Mouse (Mus musculus) liver, postnatal 0 days (tissue): ENCODE measurements at regions not wholly inside any gene's neighbourhood (a gene's known extent, or its start where the extent isn't known, plus 50 kb on each side); places are given as distances from the start of the nearest gene placed in this dataset.
A peak's percentile ranks its signal among the peaks of the same experiment; 100 is the strongest.

Source experiments
- ATAC-seq: fragments of 200-750 bp; cut with Nextera tagmentation; 2 replicates; pipeline ENCODE4 v1.8.0; 2017; ENCODE audit warnings: mild to moderate bottlenecking, moderate library complexity
- DNase-seq: peaks from one replicate; pipeline ENCODE4 v3.0.0-alpha.2; 2016
- H3K27ac ChIP-seq: fragments of 300-500 bp; sonication (generic); 2 replicates; pipeline ENCODE4 v1.5.1; 2014; ENCODE audit warnings: antibody characterized with exemption, moderate library complexity, mild to moderate bottlenecking, low read depth
- H3K27me3 ChIP-seq: fragments of 300-500 bp; sonication (generic); 2 replicates; pipeline ENCODE4 v1.6.1; 2014; ENCODE audit warnings: low read length, control low read depth, mixed read lengths; ENCODE audit not compliant: insufficient read depth
- H3K36me3 ChIP-seq: fragments of 300-500 bp; sonication (generic); replicated peaks from 2 replicates; pipeline ENCODE4 v1.6.1; 2014; ENCODE audit warnings: mild to moderate bottlenecking, control low read depth, low read length, moderate library complexity, mixed read lengths; ENCODE audit not compliant: insufficient read depth
- H3K4me1 ChIP-seq: fragments of 300-500 bp; sonication (generic); 2 replicates; pipeline ENCODE4 v1.6.1; 2014; ENCODE audit warnings: antibody characterized with exemption, mild to moderate bottlenecking, control low read depth; ENCODE audit not compliant: insufficient read depth
- H3K4me2 ChIP-seq: fragments of 300-500 bp; sonication (generic); 2 replicates; pipeline ENCODE4 v1.6.1; 2014; ENCODE audit warnings: low read depth, mild to moderate bottlenecking, low read length, moderate library complexity, mixed read lengths
- H3K4me3 ChIP-seq: fragments of 300-500 bp; sonication (generic); 2 replicates; pipeline ENCODE4 v1.5.1; 2014; ENCODE audit warnings: low read depth, low read length
- H3K9ac ChIP-seq: fragments of 300-500 bp; sonication (generic); replicated peaks from 2 replicates; pipeline ENCODE4 v1.6.1; 2014; ENCODE audit warnings: mild to moderate bottlenecking, moderate library complexity
- H3K9me3 ChIP-seq: fragments of 300-500 bp; sonication (generic); 2 replicates; pipeline ENCODE4 v1.6.1; 2016; ENCODE audit warnings: mild to moderate bottlenecking, control low read depth, low read length, mixed read lengths
- CTCF ChIP-seq: sonication (generic); IDR thresholded peaks from 2 replicates; pipeline ENCODE4 v1.5.1; 2016; ENCODE audit warnings: antibody characterized with exemption, low read depth
- EP300 ChIP-seq: IDR thresholded peaks from 2 replicates; pipeline ENCODE4 v1.6.1; 2016; ENCODE audit warnings: antibody characterized with exemption, low read depth, mild to moderate bottlenecking
- WGBS: fragments of 180-500 bp; shearing (Covaris S2); extraction: QIAGEN DNeasy Blood & Tissue Kit; methylation state at CpG from one replicate; pipeline ENCODE4 v1.1.7; 2014; ENCODE audit not compliant: insufficient replicate concordance; 5-methylcytosine and 5-hydroxymethylcytosine counted together

GRCm38 (mm10) chrX:12288562-12289117 is 128.5 kb upstream of the Bcor start:
- H3K27me3 ChIP-seq: 0 out of 2 replicates have a peak, but pooled peaks cover 3% of the 10 kb centered on the region
- TF ChIP-seq CTCF (no peak), EP300 (no peak)
- 0 out of 2 replicates have a peak overlapping the region, but pooled peaks have one; percentile 74 for H3K27ac ChIP-seq
- ATAC-seq (no peak), DNase-seq (no peak)
- no peak overlapping the region for H3K4me3 ChIP-seq
- no peaks in the 10 kb centered on the region for H3K4me1 ChIP-seq
- no peaks in the 10 kb centered on the region for H3K9me3 ChIP-seq
- WGBS: 49% methylated on average over 3 of the region's 5 CpGs
- no peak overlapping the region for H3K9ac ChIP-seq
- no peaks in the 10 kb centered on the region for H3K36me3 ChIP-seq
- no peak overlapping the region for H3K4me2 ChIP-seq

DNA sequence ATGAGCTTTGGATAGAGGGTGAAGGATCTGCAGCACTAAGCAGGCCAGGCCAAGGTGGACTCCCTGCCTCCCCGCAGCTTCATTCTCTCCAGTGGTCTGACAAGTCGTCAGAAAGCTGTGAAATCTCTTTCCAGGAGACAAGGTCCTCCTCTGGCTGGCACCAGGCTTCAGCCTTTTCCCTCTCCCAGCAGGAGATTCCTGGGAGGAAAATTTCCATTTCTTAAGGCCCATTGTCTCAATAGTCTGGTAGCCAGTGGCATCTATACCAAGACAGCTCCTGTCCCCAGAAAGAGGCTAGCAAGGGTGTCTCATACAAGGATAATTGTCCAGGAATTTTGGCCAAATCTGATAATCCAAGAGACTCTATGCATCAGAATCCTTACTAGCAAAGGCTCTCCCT is 133.0 kb upstream of the Bcor start:
- no peak overlapping the region for H3K9ac ChIP-seq
- H3K27me3 ChIP-seq: no peaks in the 10 kb centered on the region
- no peak overlapping the region for H3K4me2 ChIP-seq
- no peaks in the 10 kb centered on the region for H3K9me3 ChIP-seq
- H3K4me1 ChIP-seq: peaks cover 3% of the 10 kb centered on the region; the same call in 1 of the 2 replicates
- DNase-seq (no peak), ATAC-seq (no peak)
- no peaks in the 10 kb centered on the region for H3K36me3 ChIP-seq
- WGBS: 56% methylated on average over 2 of the region's 2 CpGs
- no peak for TF ChIP-seq EP300
- no peak for TF ChIP-seq CTCF
- no peak overlapping the region for H3K4me3 ChIP-seq
- H3K27ac ChIP-seq: no peak overlapping the region

GRCm38 (mm10) chrX:12294452-12294851 is 134.3 kb upstream of the Bcor start:
- DNase-seq (no peak), ATAC-seq (no peak)
- H3K4me1 ChIP-seq: peaks cover 3% of the 10 kb centered on the region; the same call in 1 of the 2 replicates
- TF ChIP-seq EP300 (no peak), CTCF (no peak)
- no peaks in the 10 kb centered on the region for H3K9me3 ChIP-seq
- H3K36me3 ChIP-seq: no peaks in the 10 kb centered on the region
- no peak overlapping the region for H3K27ac ChIP-seq
- no peak overlapping the region for H3K4me3 ChIP-seq
- H3K4me2 ChIP-seq: no peak overlapping the region
- peaks cover 5% of the 10 kb centered on the region; the same call in 1 of the 2 replicates for H3K27me3 ChIP-seq
- 72% methylated on average over 8 of the region's 9 CpGs for WGBS
- H3K9ac ChIP-seq: no peak overlapping the region

GRCm38 (mm10) chrX:12294941-12295340 is 134.8 kb upstream of the Bcor start:
- H3K9ac ChIP-seq: no peak overlapping the region
- no peaks in the 10 kb centered on the region for H3K9me3 ChIP-seq
- no peak for TF ChIP-seq EP300
- no peak for TF ChIP-seq CTCF
- H3K27me3 ChIP-seq: peaks cover 5% of the 10 kb centered on the region; the same call in 1 of the 2 replicates
- DNase-seq (no peak), ATAC-seq (no peak)
- H3K4me1 ChIP-seq: peaks cover 3% of the 10 kb centered on the region; the same call in 1 of the 2 replicates
- H3K27ac ChIP-seq: no peak overlapping the region
- 48% methylated on average over 6 of the region's 6 CpGs for WGBS
- no peaks in the 10 kb centered on the region for H3K36me3 ChIP-seq
- H3K4me3 ChIP-seq: no peak overlapping the region
- H3K4me2 ChIP-seq: no peak overlapping the region

DNA sequence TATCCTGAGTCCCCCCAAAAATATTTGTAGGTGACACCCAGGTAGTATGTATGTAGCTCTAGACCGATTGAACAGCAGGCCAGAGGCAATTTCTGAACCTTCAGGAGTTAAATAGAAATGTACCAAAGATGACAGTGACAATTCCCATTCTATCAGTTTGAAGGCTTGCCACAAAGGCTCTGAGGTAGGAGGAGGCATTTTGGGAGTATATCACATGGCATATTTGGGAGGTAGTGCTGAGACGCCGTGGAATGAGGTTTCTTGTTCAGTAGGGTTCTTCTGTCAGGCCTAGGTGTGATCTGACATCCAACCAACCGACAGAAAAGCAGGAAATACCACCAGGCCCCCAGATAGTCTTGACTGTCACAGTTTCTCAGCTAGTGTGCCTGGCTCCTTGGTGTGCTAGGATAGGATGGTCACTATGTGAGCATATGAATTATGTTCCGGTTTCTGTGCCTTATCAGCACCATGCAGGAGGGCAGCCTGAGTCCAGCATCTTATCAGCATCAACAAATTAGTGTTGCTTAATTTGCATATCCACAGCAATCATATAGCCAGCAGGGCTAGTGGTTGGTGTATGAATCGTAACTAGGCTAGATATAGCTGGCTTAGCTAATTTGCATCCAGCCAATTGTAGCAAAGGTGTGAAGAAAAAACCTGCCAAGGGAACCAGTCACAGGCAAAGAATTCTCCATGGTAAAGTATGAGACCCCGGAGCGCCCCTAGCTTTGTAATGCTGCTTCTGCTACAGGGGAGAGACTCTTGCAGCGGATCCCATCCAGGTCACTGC is 136.3 kb upstream of the Bcor start:
- Histone ChIP-seq H3K4me2 (peak overlapping the region; percentile 33; the same call in 1 of the 2 replicates), H3K9ac (no peak overlapping the region), H3K4me3 (0 out of 2 replicates have a peak overlapping the region, but pooled peaks have one; percentile 6), H3K36me3 (no peaks in the 10 kb centered on the region), H3K27me3 (peaks cover 5% of the 10 kb centered on the region; the same call in 1 of the 2 replicates), H3K4me1 (peaks cover 3% of the 10 kb centered on the region; the same call in 1 of the 2 replicates), H3K9me3 (no peaks in the 10 kb centered on the region), H3K27ac (peak overlapping the region; percentile 73)
- peak; percentile 27 for DNase-seq
- ATAC-seq: peak; percentile 97
- 0 out of 2 replicates have a peak, but pooled peaks have one; percentile 8 for TF ChIP-seq CTCF
- TF ChIP-seq EP300: peak; percentile 96
- 48% methylated on average over 9 of the region's 9 CpGs for WGBS

- H3K36me3 ChIP-seq: no peaks in the 10 kb centered on the region
- WGBS: 74% methylated on average over 5 of the region's 5 CpGs
- H3K9ac ChIP-seq: no peak overlapping the region
- no peak for TF ChIP-seq CTCF
- H3K4me3 ChIP-seq: no peak overlapping the region
- H3K4me1 ChIP-seq: peaks cover 3% of the 10 kb centered on the region; the same call in 1 of the 2 replicates
- H3K27ac ChIP-seq: no peak overlapping the region
- ATAC-seq: no peak
- peaks cover 5% of the 10 kb centered on the region; the same call in 1 of the 2 replicates for H3K27me3 ChIP-seq
- H3K9me3 ChIP-seq: no peaks in the 10 kb centered on the region
- H3K4me2 ChIP-seq: no peak overlapping the region
- no peak for DNase-seq
These were observed 138.5 kb upstream of the Bcor start for GRCm38 (mm10) chrX:12298609-12299008.
